Mouse (Mus musculus) limb, embryonic 10.5 days (tissue): ENCODE data around the gene Tns1. TPM values are rescaled to one million over a fixed set of nuclear protein-coding genes. Genes with fewer than 3 reads are reported as not detected.

Experiments used
- DNase-seq: peaks from one replicate; pipeline ENCODE4 v3.0.0-alpha.2; 2017; ENCODE audit warnings: low spot score
- H3K27ac ChIP-seq: fragments of 300-500 bp; sonication (generic); 2 replicates; pipeline ENCODE4 v1.5.1; 2016; ENCODE audit warnings: mild to moderate bottlenecking
- H3K27me3 ChIP-seq: fragments of 300-500 bp; sonication (generic); 2 replicates; pipeline ENCODE4 v1.6.1; 2016; ENCODE audit warnings: low read depth, mild to moderate bottlenecking; ENCODE audit not compliant: poor library complexity, severe bottlenecking
- H3K36me3 ChIP-seq: fragments of 300-500 bp; sonication (generic); 2 replicates; pipeline ENCODE4 v1.6.1; 2016; ENCODE audit warnings: mild to moderate bottlenecking, moderate library complexity
- H3K4me1 ChIP-seq: fragments of 300-500 bp; sonication (generic); 2 replicates; pipeline ENCODE4 v1.6.1; 2016
- H3K4me3 ChIP-seq: fragments of 300-500 bp; sonication (generic); 2 replicates; pipeline ENCODE4 v1.5.1; 2016; ENCODE audit warnings: mild to moderate bottlenecking, moderate library complexity
- H3K9me3 ChIP-seq: fragments of 300-500 bp; sonication (generic); replicated peaks from 2 replicates; pipeline ENCODE4 v1.6.1; 2016; ENCODE audit warnings: mild to moderate bottlenecking
- WGBS: fragments of 180-500 bp; shearing (Covaris S2); methylation state at CpG from one replicate; pipeline ENCODE4 v1.1.7; 2016; 5-methylcytosine and 5-hydroxymethylcytosine counted together
- polyA plus RNA-seq: library from polyadenylated mRNA; unstranded; fragments of >200 nt; fragmentation: Nextera tagmentation; extraction: Ambion mirVana; gene quantifications from 2 replicates; pipeline ENCODE4 v1.2.1, GENCODE M21; 2016

The Tns1 gene
- polyA plus RNA-seq, 1 experiment from 2014 or later, result 46.7 TPM

DNA sequence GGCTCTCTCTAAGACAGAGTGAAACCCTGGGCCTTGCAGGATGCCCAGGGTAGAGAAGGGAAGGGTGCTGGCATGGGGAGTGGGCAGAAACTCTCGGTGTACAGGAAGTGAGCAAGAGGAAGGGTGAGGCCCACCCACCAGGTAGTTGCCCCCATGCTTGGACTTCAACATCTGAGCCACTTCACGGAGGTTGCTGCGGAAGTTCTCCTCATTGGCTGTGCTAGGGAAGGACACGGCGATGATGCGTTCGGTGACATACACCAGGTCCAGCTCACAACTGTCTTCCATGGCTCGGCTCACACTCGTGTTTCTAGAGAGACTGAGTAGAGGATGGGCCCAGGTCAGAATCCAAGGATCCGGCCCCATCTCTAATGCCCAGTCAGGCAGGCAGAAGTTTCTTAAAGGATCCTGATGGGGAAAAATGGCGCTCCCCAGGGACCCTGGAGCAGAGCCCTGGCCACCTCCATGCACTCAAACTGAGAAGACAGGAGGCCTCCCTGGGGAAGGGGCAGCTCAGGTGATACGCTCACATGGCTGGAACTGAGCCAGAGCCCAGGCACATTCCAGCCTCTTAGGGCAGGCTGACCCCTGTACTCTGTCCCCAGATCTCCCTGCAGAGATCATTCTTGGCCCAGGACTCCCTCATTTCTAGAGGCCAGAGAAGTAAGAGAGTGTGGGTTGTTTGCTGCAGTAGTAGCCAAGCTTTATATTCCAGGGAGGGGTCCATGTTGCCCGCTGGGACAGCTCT, 129.0 kb downstream of the Tns1 start:
- DNase-seq, result no peak
- 88% methylated on average over 13 of the region's 13 CpGs for WGBS
- Histone ChIP-seq H3K9me3 (no peaks in the 10 kb centered on the region), H3K36me3 (peaks cover 88% of the 10 kb centered on the region), H3K27me3 (no peaks in the 10 kb centered on the region), H3K27ac (0 out of 2 replicates have a peak overlapping the region, but pooled peaks have one; percentile 19), H3K4me3 (no peak overlapping the region), H3K4me1 (peaks cover 37% of the 10 kb centered on the region)

- no peak for DNase-seq
- no peak overlapping the region for H3K4me3 ChIP-seq
- H3K9me3 ChIP-seq, result no peaks in the 10 kb centered on the region
- peaks cover 25% of the 10 kb centered on the region for H3K4me1 ChIP-seq
- H3K27ac ChIP-seq, result no peak overlapping the region; the same call in 1 of the 2 replicates
- H3K36me3 ChIP-seq, result peaks cover 96% of the 10 kb centered on the region
- WGBS, result 69% methylated on average over 7 of the region's 7 CpGs
- no peaks in the 10 kb centered on the region for H3K27me3 ChIP-seq
These were observed 130.3 kb downstream of the Tns1 start for GRCm38 (mm10) chr1:73993901-73994426.

- Histone ChIP-seq H3K4me1 (peaks cover 20% of the 10 kb centered on the region), H3K27ac (no peak overlapping the region), H3K27me3 (no peaks in the 10 kb centered on the region), H3K9me3 (no peaks in the 10 kb centered on the region), H3K4me3 (no peak overlapping the region), H3K36me3 (peaks cover 96% of the 10 kb centered on the region)
- 84% methylated on average over 7 of the region's 7 CpGs for WGBS
- DNase-seq, result no peak
These were observed 131.0 kb downstream of the Tns1 start for GRCm38 (mm10) chr1:73993279-73993678.

DNA sequence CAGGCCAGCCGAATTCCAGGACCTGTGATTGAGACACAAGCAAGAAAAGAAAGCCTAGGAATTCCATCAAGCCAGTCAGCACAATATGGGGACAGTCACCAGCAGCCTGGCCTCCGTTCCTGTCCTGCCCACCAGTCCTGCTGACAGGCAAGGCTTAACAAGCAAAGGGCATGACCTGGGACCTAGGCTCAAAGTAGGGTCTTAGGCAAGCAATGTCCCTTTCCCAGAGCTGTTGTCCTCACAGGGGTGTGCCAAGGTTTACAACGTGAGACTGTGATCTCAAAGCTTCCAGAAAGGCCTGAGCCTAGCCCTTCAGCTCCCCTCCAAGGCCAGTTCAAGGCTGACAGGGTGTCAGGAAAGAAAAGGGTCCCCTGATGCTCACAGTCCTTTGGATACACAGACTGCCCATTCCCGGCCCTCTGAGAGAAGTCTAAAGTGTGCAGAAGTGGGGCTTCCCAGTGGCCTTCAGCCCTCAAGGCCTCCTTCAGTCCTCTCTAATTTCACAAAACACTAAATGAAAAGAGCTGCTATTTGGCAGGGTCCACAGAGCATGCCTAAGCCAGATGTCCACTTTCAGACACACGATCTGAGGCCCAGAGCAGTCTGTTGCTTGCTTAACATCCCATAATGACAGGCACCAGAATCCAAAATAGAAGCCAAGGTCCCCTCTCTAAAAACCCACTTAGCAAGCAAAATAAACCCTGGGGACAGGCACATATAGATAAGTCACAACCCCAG, 131.9 kb downstream of the Tns1 start:
- no peak overlapping the region for H3K27ac ChIP-seq
- no peaks in the 10 kb centered on the region for H3K27me3 ChIP-seq
- no peak for DNase-seq
- H3K9me3 ChIP-seq, result no peaks in the 10 kb centered on the region
- H3K4me3 ChIP-seq, result no peak overlapping the region
- peaks cover 95% of the 10 kb centered on the region for H3K36me3 ChIP-seq
- peaks cover 26% of the 10 kb centered on the region for H3K4me1 ChIP-seq
- WGBS, result 63% methylated on average over 5 of the region's 5 CpGs

DNA sequence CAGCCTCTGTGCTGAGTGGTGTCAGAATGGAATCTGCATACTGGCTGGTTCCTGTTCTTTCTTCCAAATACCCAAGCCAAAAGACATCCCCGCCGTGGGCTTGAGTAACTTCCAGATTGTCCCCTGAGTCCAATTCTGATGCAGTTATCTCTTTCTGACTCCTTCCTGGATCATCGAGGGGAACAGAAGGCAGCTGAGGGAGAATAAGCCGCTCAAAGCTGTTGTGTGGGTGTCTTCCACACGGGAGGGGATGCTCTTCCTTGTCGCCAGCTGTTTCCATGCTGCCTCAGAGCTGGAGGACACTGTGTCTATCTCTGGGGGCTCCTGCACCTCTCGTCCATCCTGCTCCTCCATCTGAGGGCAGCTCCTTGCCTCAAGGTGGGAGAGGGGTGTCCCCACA, 133.0 kb downstream of the Tns1 start:
- no peak for DNase-seq
- Histone ChIP-seq H3K4me1 (peaks cover 27% of the 10 kb centered on the region), H3K9me3 (no peaks in the 10 kb centered on the region), H3K27me3 (no peaks in the 10 kb centered on the region), H3K27ac (no peak overlapping the region), H3K36me3 (peaks cover 87% of the 10 kb centered on the region), H3K4me3 (no peak overlapping the region)
- WGBS, result 83% methylated on average over 7 of the region's 7 CpGs

- no peaks in the 10 kb centered on the region for H3K9me3 ChIP-seq
- WGBS, result 95% methylated on average over 3 of the region's 3 CpGs
- H3K27ac ChIP-seq, result no peak overlapping the region
- H3K36me3 ChIP-seq, result peaks cover 87% of the 10 kb centered on the region
- H3K4me3 ChIP-seq, result no peak overlapping the region
- no peaks in the 10 kb centered on the region for H3K27me3 ChIP-seq
- peaks cover 20% of the 10 kb centered on the region for H3K4me1 ChIP-seq
- no peak for DNase-seq
These were observed 134.2 kb downstream of the Tns1 start for GRCm38 (mm10) chr1:73990024-73990423.

DNA sequence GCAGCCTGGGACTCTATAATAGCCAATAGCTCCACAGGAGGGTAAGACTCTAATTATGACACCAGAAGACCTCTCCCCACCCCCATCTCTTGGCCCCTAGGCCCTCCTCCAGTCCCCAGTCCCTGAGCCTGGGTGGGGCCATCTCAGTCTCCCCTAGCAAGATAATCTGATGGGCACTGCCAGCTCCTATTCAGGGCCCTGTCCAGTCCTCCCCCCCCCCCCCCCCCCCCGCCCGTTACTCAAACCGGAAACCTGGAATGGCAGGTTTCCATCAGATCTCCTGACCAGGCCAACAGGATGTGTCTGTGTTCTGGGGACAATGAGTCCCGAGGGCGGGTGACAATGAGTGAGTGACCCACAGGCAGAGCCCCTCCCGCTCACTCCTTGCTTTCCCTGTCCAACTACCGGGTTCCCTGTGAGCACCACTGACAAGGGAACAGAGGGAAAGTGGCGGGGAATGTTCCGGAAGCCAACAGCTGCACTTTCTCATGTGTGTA, 136.5 kb downstream of the Tns1 start:
- WGBS, result 69% methylated on average over 7 of the region's 9 CpGs
- DNase-seq, result no peak
- H3K4me3 ChIP-seq, result no peak overlapping the region
- peaks cover 89% of the 10 kb centered on the region for H3K36me3 ChIP-seq
- no peaks in the 10 kb centered on the region for H3K27me3 ChIP-seq
- H3K9me3 ChIP-seq, result no peaks in the 10 kb centered on the region
- peaks cover 13% of the 10 kb centered on the region for H3K4me1 ChIP-seq
- H3K27ac ChIP-seq, result peak overlapping the region; percentile 39; the same call in 1 of the 2 replicates

DNA sequence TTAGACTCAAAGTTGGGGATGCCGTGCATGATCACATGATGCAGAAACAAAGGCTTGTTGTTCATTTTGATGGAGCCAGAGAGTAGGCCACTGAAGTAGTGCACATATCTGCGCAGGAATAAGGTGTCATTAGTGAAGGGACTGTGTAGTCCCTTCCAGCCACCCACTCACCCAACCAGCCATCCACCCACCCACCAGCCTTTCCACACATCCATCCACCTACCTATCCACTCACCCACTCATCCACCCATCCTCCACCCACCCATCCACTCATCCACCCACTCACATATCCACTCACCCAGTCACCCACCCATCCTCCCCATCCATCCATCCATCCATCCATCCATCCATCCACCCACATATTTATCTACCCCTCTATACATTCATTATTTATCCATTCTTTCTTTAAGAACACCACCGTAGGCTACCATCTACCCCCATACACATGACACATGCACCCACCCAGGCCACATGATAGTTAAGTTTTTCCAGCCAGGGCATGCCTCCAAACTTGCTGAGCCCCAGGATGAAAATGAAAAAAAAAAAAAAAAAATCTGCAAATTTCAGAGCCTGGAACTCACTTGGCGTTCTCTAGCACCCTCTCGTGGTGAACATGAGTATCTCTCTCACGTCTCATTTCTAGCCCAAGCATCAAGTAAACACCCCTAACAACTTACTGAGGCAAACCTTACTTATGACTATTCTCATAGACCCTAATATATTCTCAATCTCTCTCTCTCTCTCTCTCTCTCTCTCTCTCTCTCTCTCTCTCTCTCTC, 137.8 kb downstream of the Tns1 start:
- Histone ChIP-seq H3K4me3 (no peak overlapping the region), H3K36me3 (peaks cover 89% of the 10 kb centered on the region), H3K27me3 (no peaks in the 10 kb centered on the region), H3K27ac (no peak overlapping the region), H3K9me3 (no peaks in the 10 kb centered on the region), H3K4me1 (peaks cover 13% of the 10 kb centered on the region)
- DNase-seq, result no peak
- 46% methylated on average over 6 of the region's 6 CpGs for WGBS

- peaks cover 89% of the 10 kb centered on the region for H3K36me3 ChIP-seq
- no peak for DNase-seq
- 69% methylated on average over 4 of the region's 4 CpGs for WGBS
- no peaks in the 10 kb centered on the region for H3K27me3 ChIP-seq
- H3K4me3 ChIP-seq, result no peak overlapping the region
- no peak overlapping the region for H3K27ac ChIP-seq
- H3K9me3 ChIP-seq, result no peaks in the 10 kb centered on the region
- H3K4me1 ChIP-seq, result peaks cover 13% of the 10 kb centered on the region
These were observed 138.6 kb downstream of the Tns1 start for GRCm38 (mm10) chr1:73985611-73986010.

DNA sequence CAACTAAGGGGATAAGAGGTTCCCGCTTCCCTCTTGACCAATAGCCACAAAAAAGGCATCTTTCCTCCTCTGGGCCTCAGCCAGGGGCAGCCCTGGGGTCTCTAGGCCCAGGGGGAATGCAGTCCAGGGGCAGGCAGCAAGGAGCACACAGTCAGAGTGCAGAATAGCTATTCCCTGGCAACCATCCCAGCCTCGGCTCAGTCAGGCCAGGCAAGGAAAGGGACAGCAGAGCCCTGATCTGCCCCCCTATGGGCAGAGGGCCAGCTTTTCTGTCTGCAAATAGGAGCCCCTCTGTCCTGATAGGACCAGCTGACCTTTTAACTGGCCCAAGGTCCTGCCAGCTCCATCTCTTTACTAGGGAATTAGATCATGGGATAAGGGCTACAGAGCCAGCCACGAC, 145.0 kb downstream of the Tns1 start:
- H3K36me3 ChIP-seq, result peaks cover 98% of the 10 kb centered on the region
- H3K4me3 ChIP-seq, result no peak overlapping the region
- H3K27ac ChIP-seq, result peak overlapping the region; percentile 26; the same call in 1 of the 2 replicates

DNA sequence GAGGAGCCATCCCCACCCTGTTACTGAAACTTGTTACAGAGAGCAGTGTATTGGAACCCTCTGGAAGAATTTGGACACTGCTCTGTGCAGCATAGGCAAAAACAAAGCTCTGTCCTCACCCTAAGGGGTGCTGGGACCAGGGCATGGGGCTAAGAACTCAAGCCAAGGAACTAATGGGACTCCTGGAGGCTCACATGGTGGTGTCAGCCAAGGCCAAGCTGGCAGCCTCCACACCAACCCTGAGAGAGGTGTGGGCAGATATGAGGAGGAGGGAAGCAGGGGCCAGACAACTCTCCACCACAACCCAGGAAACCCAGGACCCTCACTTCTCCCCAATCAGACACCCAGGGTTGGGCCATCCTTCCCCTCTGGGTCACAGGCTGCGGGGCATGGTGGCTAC, 145.7 kb downstream of the Tns1 start:
- 96% methylated on average over 1 of the region's 1 CpGs for WGBS
- H3K9me3 ChIP-seq, result no peaks in the 10 kb centered on the region
- no peak for DNase-seq
- H3K27me3 ChIP-seq, result no peaks in the 10 kb centered on the region
- H3K4me3 ChIP-seq, result no peak overlapping the region
- H3K27ac ChIP-seq, result no peak overlapping the region
- H3K4me1 ChIP-seq, result peaks cover 12% of the 10 kb centered on the region
- H3K36me3 ChIP-seq, result peaks cover 97% of the 10 kb centered on the region

More for the DNA sequence above, 145.0 kb downstream of the Tns1 start:
- 77% methylated on average over 3 of the region's 3 CpGs for whole genome bisulfite sequencing
- no peaks in the 10 kb centered on the region for H3K27me3 ChIP-seq
- peaks cover 6% of the 10 kb centered on the region for H3K4me1 ChIP-seq
- DNase-seq, result no peak
- no peaks in the 10 kb centered on the region for H3K9me3 ChIP-seq

DNA sequence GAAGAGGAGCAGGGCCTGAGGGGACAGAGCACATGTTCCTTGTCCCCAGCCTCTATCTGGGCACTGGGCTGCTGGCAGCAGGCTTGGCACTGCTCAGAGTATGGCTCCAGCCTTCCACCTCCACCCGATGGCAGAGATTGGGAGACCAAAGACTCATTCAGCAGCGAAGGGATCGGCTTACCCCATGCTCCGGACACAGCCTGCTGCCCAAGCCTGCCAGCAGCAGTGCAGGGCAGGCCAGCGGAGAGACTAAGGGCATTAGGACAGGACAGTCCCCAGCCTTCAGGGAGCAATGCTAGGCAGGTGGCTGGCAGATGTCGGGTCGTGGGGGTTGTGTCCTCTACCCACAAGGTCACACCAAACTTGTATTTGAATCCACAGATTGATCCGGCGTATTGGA, 150.3 kb downstream of the Tns1 start:
- H3K27me3 ChIP-seq, result no peaks in the 10 kb centered on the region
- peaks cover 45% of the 10 kb centered on the region for H3K4me1 ChIP-seq
- H3K27ac ChIP-seq, result no peak overlapping the region
- no peak overlapping the region for H3K4me3 ChIP-seq
- H3K9me3 ChIP-seq, result no peaks in the 10 kb centered on the region
- H3K36me3 ChIP-seq, result peaks cover 77% of the 10 kb centered on the region
- 63% methylated on average over 9 of the region's 9 CpGs for WGBS
- no peak for DNase-seq
